Mouse (Mus musculus) hindbrain, embryonic 10.5 days (tissue): ENCODE data around the gene 2810021J22Rik. TPM values are rescaled to one million over a fixed set of nuclear protein-coding genes. Genes with fewer than 3 reads are reported as not detected.

Experiments
- DNase-seq: peaks from one replicate; pipeline ENCODE4 v3.0.0-alpha.2; 2017; ENCODE audit warnings: low spot score
- H3K27ac ChIP-seq: fragments of 300-500 bp; sonication (generic); 2 replicates; pipeline ENCODE4 v1.5.1; 2016; ENCODE audit warnings: mild to moderate bottlenecking, moderate library complexity
- H3K27me3 ChIP-seq: fragments of 300-500 bp; sonication (generic); 2 replicates; pipeline ENCODE4 v1.6.1; 2016; ENCODE audit warnings: mild to moderate bottlenecking; ENCODE audit not compliant: poor library complexity, insufficient read depth, severe bottlenecking
- H3K36me3 ChIP-seq: fragments of 300-500 bp; sonication (generic); 2 replicates; pipeline ENCODE4 v1.6.1; 2016; ENCODE audit warnings: mild to moderate bottlenecking, moderate library complexity
- H3K4me1 ChIP-seq: fragments of 300-500 bp; sonication (generic); replicated peaks from 2 replicates; pipeline ENCODE4 v1.6.1; 2016; ENCODE audit warnings: mild to moderate bottlenecking
- H3K4me3 ChIP-seq: fragments of 300-500 bp; sonication (generic); 2 replicates; pipeline ENCODE4 v1.5.1; 2016; ENCODE audit warnings: mild to moderate bottlenecking, moderate library complexity
- H3K9me3 ChIP-seq: fragments of 300-500 bp; sonication (generic); 2 replicates; pipeline ENCODE4 v1.6.1; 2016; ENCODE audit warnings: mild to moderate bottlenecking, moderate library complexity
- WGBS: fragments of 180-500 bp; shearing (Covaris S2); methylation state at CpG from one replicate; pipeline ENCODE4 v1.1.7; 2016; 5-methylcytosine and 5-hydroxymethylcytosine counted together
- polyA plus RNA-seq: library from polyadenylated mRNA; unstranded; fragments of >200 nt; fragmentation: Nextera tagmentation; extraction: Ambion mirVana; gene quantifications from 2 replicates; pipeline ENCODE4 v1.2.1, GENCODE M21; 2016

2810021J22Rik gene
- polyA plus RNA-seq, 1 experiment from 2014 or later: 12.4 TPM

- no peak for DNase-seq
- H3K9me3 ChIP-seq: no peaks in the 10 kb centered on the region
- no peaks in the 10 kb centered on the region for H3K27me3 ChIP-seq
- H3K4me1 ChIP-seq: peaks cover 9% of the 10 kb centered on the region; the same call in 1 of the 2 replicates
- no peak overlapping the region for H3K27ac ChIP-seq
- 73% methylated on average over 3 of the region's 3 CpGs for WGBS
- peaks cover 11% of the 10 kb centered on the region for H3K36me3 ChIP-seq
- no peak overlapping the region for H3K4me3 ChIP-seq
Measured at GRCm38 (mm10) chr11:58926651-58927050, 59.6 kb downstream of the 2810021J22Rik start.

DNA sequence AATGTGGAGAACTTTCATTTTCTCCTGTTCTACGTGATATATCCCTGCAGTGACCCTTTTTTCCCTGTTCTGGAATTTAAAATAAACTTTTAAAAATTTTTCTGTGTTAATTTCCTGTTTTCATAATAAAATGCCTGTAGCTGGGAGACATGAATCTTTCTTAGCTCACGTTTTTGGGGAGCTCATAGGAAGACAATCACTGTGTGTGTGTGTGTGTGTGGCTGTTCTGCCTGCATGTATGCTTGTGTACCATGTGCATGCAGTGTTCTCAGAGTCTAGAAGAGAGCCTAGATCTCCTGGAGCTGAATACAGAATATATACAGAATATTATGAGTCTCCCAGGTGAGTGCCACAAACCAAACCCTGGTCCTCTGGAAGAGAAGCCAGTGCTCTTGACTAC, 60.0 kb downstream of the 2810021J22Rik start:
- Histone ChIP-seq H3K27me3 (no peaks in the 10 kb centered on the region), H3K9me3 (no peaks in the 10 kb centered on the region), H3K27ac (no peak overlapping the region), H3K4me1 (peaks cover 9% of the 10 kb centered on the region; the same call in 1 of the 2 replicates), H3K36me3 (peaks cover 15% of the 10 kb centered on the region), H3K4me3 (no peak overlapping the region)
- WGBS: 81% methylated on average over 2 of the region's 2 CpGs
- no peak for DNase-seq

DNA sequence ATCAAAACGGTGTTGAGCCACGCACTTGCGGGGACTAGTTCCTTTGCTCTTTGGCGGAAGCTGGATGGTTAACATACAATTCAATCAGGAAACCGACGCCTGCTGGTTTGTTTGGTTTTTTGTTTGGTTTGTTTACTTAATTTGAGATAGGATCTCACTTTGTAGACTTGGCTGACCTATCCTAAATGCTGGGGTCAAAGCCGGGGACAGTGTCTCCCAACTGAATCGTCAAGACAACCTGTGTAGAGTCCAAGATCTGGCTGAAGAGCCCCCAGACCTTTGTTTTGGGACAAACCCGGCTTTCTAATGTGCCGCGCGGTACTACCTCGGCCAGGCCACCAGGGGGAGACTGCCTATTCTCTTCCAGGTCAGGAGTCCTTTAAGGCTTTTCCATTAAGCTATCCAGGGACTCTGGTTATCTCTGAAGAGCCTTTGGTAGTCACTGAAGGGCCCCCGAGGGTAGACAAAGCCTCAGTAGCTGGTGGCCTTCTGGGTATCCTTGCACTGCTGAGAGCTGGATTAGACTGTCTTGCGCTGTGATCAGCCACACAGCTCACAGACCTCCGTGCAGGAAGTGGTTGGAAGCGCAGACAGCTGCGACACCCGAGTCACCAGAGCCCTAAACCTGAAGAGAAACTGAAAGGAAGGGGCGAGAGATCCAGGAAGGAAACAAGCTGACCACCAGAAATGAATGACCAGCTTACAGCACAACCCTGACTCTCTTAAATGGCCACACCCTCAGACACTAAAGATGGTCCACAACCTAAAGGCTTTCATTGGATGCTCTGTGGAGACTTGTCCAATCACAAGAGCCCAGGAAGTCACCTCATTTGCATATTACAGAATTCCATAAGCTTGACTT, 61.0 kb downstream of the 2810021J22Rik start:
- Histone ChIP-seq H3K27me3 (no peaks in the 10 kb centered on the region), H3K4me1 (peaks cover 9% of the 10 kb centered on the region; the same call in 1 of the 2 replicates), H3K4me3 (peak overlapping the region; percentile 31), H3K27ac (peak overlapping the region; percentile 80), H3K9me3 (no peaks in the 10 kb centered on the region), H3K36me3 (peaks cover 25% of the 10 kb centered on the region)
- peak; percentile 83 for DNase-seq
- 40% methylated on average over 20 of the region's 20 CpGs for WGBS

GRCm38 (mm10) chr11:58929055-58929454, 62.0 kb downstream of the 2810021J22Rik start:
- 84% methylated on average over 4 of the region's 4 CpGs for WGBS
- H3K27ac ChIP-seq: peak overlapping the region; percentile 80; the same call in 1 of the 2 replicates
- peaks cover 9% of the 10 kb centered on the region; the same call in 1 of the 2 replicates for H3K4me1 ChIP-seq
- no peaks in the 10 kb centered on the region for H3K9me3 ChIP-seq
- no peak overlapping the region for H3K4me3 ChIP-seq
- peaks cover 35% of the 10 kb centered on the region for H3K36me3 ChIP-seq
- no peaks in the 10 kb centered on the region for H3K27me3 ChIP-seq
- no peak for DNase-seq

DNA sequence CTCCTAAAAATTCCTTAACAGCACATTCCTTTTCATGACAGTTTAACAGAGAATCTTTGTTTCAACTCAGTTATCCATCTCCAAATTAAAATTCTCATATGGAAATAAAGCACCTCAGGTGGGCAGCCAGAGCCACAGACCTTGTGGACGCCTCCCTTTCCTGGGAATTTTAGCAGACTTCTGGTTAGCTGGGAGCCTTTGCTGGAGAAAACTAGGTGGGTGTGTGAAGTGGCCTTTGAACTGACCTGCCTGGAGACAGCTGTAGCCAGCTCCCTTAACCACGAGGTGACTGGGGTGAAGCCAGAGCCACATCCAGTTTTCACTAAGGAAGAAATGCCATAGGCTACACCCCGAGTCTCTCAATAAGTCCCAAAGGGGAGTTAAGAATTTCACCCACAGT, 62.6 kb downstream of the 2810021J22Rik start:
- H3K4me3 ChIP-seq: no peak overlapping the region
- no peaks in the 10 kb centered on the region for H3K9me3 ChIP-seq
- peaks cover 41% of the 10 kb centered on the region for H3K36me3 ChIP-seq
- WGBS: 58% methylated on average over 3 of the region's 3 CpGs
- peaks cover 9% of the 10 kb centered on the region; the same call in 1 of the 2 replicates for H3K4me1 ChIP-seq
- no peak for DNase-seq
- no peaks in the 10 kb centered on the region for H3K27me3 ChIP-seq
- H3K27ac ChIP-seq: no peak overlapping the region

DNA sequence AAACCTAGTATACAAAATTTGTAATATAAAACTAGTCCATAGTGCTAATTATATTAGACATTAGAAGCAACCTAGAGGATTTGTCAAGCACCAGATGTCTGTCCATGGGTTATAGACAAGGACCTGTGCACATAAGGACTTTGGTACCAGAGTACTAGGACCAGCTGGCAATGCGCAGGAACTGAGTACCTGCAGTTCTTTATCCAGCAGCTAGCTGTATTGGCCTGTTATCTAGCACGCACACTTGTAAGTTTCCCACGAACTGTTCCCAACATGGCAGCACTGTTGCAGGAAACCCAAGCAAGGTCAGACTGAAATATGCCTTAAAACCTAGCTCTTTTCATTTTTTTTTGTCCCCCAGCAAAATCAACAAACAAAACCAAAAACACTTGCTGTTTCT, 63.2 kb downstream of the 2810021J22Rik start:
- Histone ChIP-seq H3K36me3 (peaks cover 47% of the 10 kb centered on the region), H3K4me3 (no peak overlapping the region), H3K27ac (no peak overlapping the region), H3K4me1 (peaks cover 9% of the 10 kb centered on the region; the same call in 1 of the 2 replicates), H3K27me3 (no peaks in the 10 kb centered on the region), H3K9me3 (no peaks in the 10 kb centered on the region)
- 96% methylated on average over 3 of the region's 3 CpGs for WGBS
- DNase-seq: no peak

GRCm38 (mm10) chr11:58931576-58931975, 64.6 kb downstream of the 2810021J22Rik start:
- Histone ChIP-seq H3K36me3 (peaks cover 60% of the 10 kb centered on the region), H3K4me3 (no peak overlapping the region), H3K27me3 (no peaks in the 10 kb centered on the region), H3K4me1 (peaks cover 16% of the 10 kb centered on the region), H3K9me3 (no peaks in the 10 kb centered on the region), H3K27ac (no peak overlapping the region)
- 90% methylated on average over 4 of the region's 4 CpGs for WGBS
- no peak for DNase-seq

Other genes with a start within 250 kb of the 2810021J22Rik start
- not detected in 2 replicates for gene Olfr323, start 236.7 kb upstream of the 2810021J22Rik start, polyA plus RNA-seq
- gene Trim58, start 226.8 kb upstream of the 2810021J22Rik start, polyA plus RNA-seq: 0.54 and 0.60 TPM in 2 replicates
- not detected in 2 replicates for gene Olfr322, start 208.4 kb upstream of the 2810021J22Rik start, polyA plus RNA-seq
- not detected in 2 replicates for gene Olfr320, start 186.1 kb upstream of the 2810021J22Rik start, polyA plus RNA-seq
- not detected in 2 replicates for gene Olfr319, start 168.1 kb upstream of the 2810021J22Rik start, polyA plus RNA-seq
- not detected in 2 replicates for gene Olfr318, start 143.2 kb upstream of the 2810021J22Rik start, polyA plus RNA-seq
- gene Olfr317, start 128.0 kb upstream of the 2810021J22Rik start, polyA plus RNA-seq: not detected in 2 replicates
- not detected in 2 replicates for gene Olfr316, start 114.5 kb upstream of the 2810021J22Rik start, polyA plus RNA-seq
- gene Olfr315, start 94.0 kb upstream of the 2810021J22Rik start, polyA plus RNA-seq: not detected in 2 replicates
- not detected in 2 replicates for gene Olfr314, start 84.3 kb upstream of the 2810021J22Rik start, polyA plus RNA-seq
- 8.4 and 19.1 TPM in 2 replicates for gene Fam183b, start 65.3 kb upstream of the 2810021J22Rik start, polyA plus RNA-seq
- not detected in 2 replicates for gene Olfr313, start 52.2 kb upstream of the 2810021J22Rik start, polyA plus RNA-seq
- not detected in 2 replicates for gene Olfr312, start 38.0 kb upstream of the 2810021J22Rik start, polyA plus RNA-seq
- not detected in 2 replicates for gene Olfr311, start 28.0 kb upstream of the 2810021J22Rik start, polyA plus RNA-seq
- gene Gm12258, start 20.1 kb upstream of the 2810021J22Rik start, polyA plus RNA-seq: 10.0 and 12.0 TPM in 2 replicates
- 4.3 and 4.7 TPM in 2 replicates for gene Zfp39, start 37.0 kb downstream of the 2810021J22Rik start, polyA plus RNA-seq
- gene Btnl10, start 50.7 kb downstream of the 2810021J22Rik start, polyA plus RNA-seq: 0.05 TPM in 1 of 2 replicates, not detected in the other
- gene Rnf187, start 71.7 kb downstream of the 2810021J22Rik start, polyA plus RNA-seq: 297 and 381 TPM in 2 replicates
- gene Hist3h2ba, start 81.7 kb downstream of the 2810021J22Rik start, polyA plus RNA-seq: 39.0 and 115 TPM in 2 replicates
- 25.4 and 49.0 TPM in 2 replicates for gene Hist3h2a, start 87.5 kb downstream of the 2810021J22Rik start, polyA plus RNA-seq
- 0.41 and 0.85 TPM in 2 replicates for gene Trim17, start 87.5 kb downstream of the 2810021J22Rik start, polyA plus RNA-seq
- 18.8 and 20.2 TPM in 2 replicates for gene Trim11, start 110.9 kb downstream of the 2810021J22Rik start, polyA plus RNA-seq